Mouse (Mus musculus) E14TG2a.4 (cell line): ENCODE data around the gene Tmem117.
A peak's percentile ranks its signal among the peaks of the same experiment; 100 is the strongest.

Experiments used
- H3K27me3 ChIP-seq: 2 replicates; pipeline ENCODE4 v1.6.1; 2014; ENCODE audit warnings: low read length, control low read depth; ENCODE audit not compliant: insufficient read depth
- H3K36me3 ChIP-seq: 2 replicates; pipeline ENCODE4 v1.6.1; 2014; ENCODE audit warnings: low read length, control low read depth; ENCODE audit not compliant: insufficient read depth
- H3K4me1 ChIP-seq: replicated peaks from 2 replicates; pipeline ENCODE4 v1.6.1; 2014; ENCODE audit warnings: low read depth, low read length, control low read depth
- H3K4me3 ChIP-seq: replicated peaks from 2 replicates; pipeline ENCODE4 v1.5.1; 2014; ENCODE audit warnings: mild to moderate bottlenecking, low read length
- H3K9me3 ChIP-seq: 2 replicates; pipeline ENCODE4 v1.6.1; 2014; ENCODE audit warnings: low read length, control low read depth
- CTCF ChIP-seq: conservative IDR thresholded peaks from 2 replicates; pipeline ENCODE4 v1.5.1; 2014; ENCODE audit warnings: low read length
- NANOG ChIP-seq: IDR thresholded peaks from 2 replicates; pipeline ENCODE4 v1.6.1; 2014; ENCODE audit warnings: borderline replicate concordance, low read length, mixed read lengths
- POU5F1 ChIP-seq: IDR thresholded peaks from 2 replicates; pipeline ENCODE4 v1.6.1; 2014; ENCODE audit warnings: low read length, borderline replicate concordance

The Tmem117 gene

GRCm38 (mm10) chr15:94593586-94593985 lies 35.4 kb upstream of the Tmem117 start:
- Histone ChIP-seq H3K36me3 (no peaks in the 10 kb centered on the region), H3K4me1 (peaks cover 24% of the 10 kb centered on the region), H3K27me3 (peaks cover 11% of the 10 kb centered on the region), H3K4me3 (no peak overlapping the region), H3K9me3 (no peaks in the 10 kb centered on the region)
- no peak for TF ChIP-seq POU5F1
- no peak for TF ChIP-seq CTCF
- no peak for TF ChIP-seq NANOG

GRCm38 (mm10) chr15:94600145-94600707 lies 28.8 kb upstream of the Tmem117 start:
- peaks cover 46% of the 10 kb centered on the region for H3K4me1 ChIP-seq

DNA sequence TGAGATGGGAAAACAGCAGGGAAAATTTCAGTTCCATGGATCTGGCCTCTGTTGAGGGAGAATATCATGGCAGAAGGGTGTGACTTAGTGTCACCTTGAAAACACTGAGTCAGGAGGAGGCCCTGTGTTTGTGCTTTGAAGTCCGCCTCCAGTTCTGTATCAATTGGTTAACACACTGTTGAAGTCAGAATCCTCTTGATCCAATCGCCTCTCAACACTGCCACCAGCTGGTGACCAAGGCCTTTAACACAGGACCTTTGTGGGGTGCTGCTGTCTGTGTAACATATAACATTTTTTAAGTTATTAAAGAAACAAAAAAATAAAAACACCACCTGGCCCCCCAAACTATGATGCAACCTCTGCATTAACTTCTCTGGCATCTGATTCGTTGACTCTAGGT lies 27.7 kb upstream of the Tmem117 start:
- no peaks in the 10 kb centered on the region for H3K36me3 ChIP-seq
- no peaks in the 10 kb centered on the region for H3K9me3 ChIP-seq
- no peak overlapping the region for H3K4me3 ChIP-seq
- peaks cover 46% of the 10 kb centered on the region for H3K4me1 ChIP-seq
- H3K27me3 ChIP-seq = peaks cover 6% of the 10 kb centered on the region
- TF ChIP-seq CTCF (peak; percentile 48; the same call in 1 of the 2 replicates), NANOG (no peak), POU5F1 (no peak)

More at GRCm38 (mm10) chr15:94600145-94600707, 28.8 kb upstream of the Tmem117 start:
- H3K27me3 ChIP-seq = peaks cover 8% of the 10 kb centered on the region
- TF ChIP-seq CTCF = no peak
- no peak for TF ChIP-seq NANOG
- no peak for TF ChIP-seq POU5F1
- H3K36me3 ChIP-seq = no peaks in the 10 kb centered on the region
- peak overlapping the region; percentile 46 for H3K4me3 ChIP-seq
- H3K9me3 ChIP-seq = no peaks in the 10 kb centered on the region

DNA sequence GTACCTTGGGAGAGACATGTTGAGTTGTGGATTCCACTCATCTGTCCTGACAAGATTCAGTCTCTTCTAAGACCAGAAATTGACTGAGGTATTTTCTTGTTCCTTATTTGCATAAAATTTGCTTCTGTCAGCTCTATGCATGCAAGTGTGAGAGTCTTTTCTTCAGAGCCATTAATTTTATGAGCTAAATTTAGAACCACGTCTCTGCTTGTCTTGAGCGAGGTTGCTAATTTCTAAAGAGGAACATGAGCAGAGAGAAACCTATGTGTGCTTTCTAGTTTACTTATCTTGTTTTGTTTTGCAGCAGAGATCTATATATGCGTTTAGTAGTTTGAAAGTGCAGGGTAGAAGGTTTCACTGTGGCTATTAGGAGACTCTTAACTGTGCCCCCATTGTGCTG lies 26.6 kb upstream of the Tmem117 start:
- peaks cover 42% of the 10 kb centered on the region for H3K4me1 ChIP-seq
- no peak overlapping the region for H3K4me3 ChIP-seq
- H3K36me3 ChIP-seq = no peaks in the 10 kb centered on the region
- H3K9me3 ChIP-seq = no peaks in the 10 kb centered on the region
- TF ChIP-seq NANOG = no peak
- no peak for TF ChIP-seq POU5F1
- TF ChIP-seq CTCF = no peak
- peaks cover 6% of the 10 kb centered on the region for H3K27me3 ChIP-seq

DNA sequence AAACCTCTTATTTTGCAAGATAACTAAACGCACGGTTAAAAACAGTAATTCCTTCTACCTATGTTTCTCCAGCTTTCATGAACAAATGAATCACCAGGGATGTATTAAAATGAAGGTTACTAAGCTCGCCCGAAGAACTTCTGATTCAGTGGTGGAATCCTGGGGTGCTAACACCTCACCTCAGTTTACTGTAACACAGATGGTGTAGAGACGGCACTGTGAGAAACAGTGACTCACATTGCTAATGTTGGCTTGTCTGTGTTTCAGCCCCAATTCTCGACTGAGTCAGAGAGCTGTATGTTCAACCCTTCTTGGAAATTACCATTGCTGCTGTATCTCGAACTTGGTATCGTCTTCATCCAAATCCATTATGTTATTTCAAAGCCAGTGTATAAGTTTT lies 21.3 kb upstream of the Tmem117 start:
- H3K9me3 ChIP-seq = no peaks in the 10 kb centered on the region
- H3K27me3 ChIP-seq = no peaks in the 10 kb centered on the region
- TF ChIP-seq CTCF (no peak), POU5F1 (no peak), NANOG (no peak)
- no peaks in the 10 kb centered on the region for H3K36me3 ChIP-seq
- H3K4me1 ChIP-seq = peaks cover 6% of the 10 kb centered on the region; the same call in 1 of the 2 replicates
- no peak overlapping the region for H3K4me3 ChIP-seq

DNA sequence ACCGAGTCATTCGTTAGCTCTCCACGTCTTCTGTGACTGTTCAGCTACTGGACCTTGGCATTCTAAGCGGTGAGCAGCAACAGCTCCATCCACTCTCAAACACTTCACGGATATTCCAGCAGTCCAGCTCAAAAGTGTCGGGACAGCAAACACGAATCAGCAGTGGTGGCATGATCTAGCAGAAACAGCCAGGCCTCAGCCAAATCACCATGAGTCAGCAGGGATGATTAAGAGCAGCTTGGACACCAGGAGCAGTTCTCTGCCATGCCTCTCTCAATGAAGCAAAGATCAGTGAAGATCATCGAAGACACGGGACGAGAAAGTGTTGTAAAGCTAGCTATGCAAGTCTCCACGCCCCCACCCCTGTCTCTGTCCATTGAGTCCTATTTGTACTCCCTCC lies 13.0 kb upstream of the Tmem117 start:
- no peak for TF ChIP-seq POU5F1
- no peak for TF ChIP-seq CTCF
- no peak for TF ChIP-seq NANOG
- Histone ChIP-seq H3K36me3 (no peaks in the 10 kb centered on the region), H3K4me3 (no peak overlapping the region), H3K27me3 (no peaks in the 10 kb centered on the region), H3K4me1 (peaks cover 3% of the 10 kb centered on the region; the same call in 1 of the 2 replicates), H3K9me3 (no peaks in the 10 kb centered on the region)

DNA sequence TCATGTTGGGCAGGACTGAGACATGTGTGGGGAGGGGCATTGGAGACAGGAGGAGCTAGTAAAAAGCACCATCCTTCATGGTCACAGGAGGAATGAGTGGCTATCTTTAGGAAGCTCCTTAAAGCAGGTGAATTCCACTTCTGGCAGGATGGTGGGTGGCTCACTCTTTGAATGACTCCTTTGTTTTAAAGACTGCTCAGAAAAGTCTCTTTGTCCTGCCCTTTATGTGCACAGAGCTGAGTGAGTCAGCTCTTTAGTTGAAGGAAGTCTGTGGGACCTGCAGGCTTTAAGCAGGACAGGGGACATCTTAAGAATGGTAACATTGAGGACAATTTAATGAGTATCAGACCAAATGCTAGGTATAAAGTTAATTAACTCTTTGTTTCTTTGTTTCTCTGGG lies 8.1 kb upstream of the Tmem117 start:
- no peak for TF ChIP-seq POU5F1
- TF ChIP-seq NANOG = no peak
- TF ChIP-seq CTCF = no peak
- Histone ChIP-seq H3K4me1 (peaks cover 14% of the 10 kb centered on the region; the same call in 1 of the 2 replicates), H3K4me3 (no peak overlapping the region), H3K27me3 (peaks cover 9% of the 10 kb centered on the region), H3K9me3 (no peaks in the 10 kb centered on the region), H3K36me3 (no peaks in the 10 kb centered on the region)

DNA sequence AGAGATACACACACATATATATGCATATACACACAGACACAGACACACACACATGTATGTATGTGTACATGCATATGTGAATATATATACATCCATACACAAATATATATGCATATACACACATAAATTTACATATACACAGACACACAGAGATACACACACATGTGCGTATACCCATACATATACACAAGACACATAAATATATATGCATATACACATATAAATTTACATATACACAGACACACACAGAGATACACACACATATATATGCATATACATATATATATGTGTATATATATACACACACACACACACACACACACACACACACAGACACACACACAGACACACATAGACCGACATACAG lies 586 bp upstream of the Tmem117 start:
- no peaks in the 10 kb centered on the region for H3K36me3 ChIP-seq
- H3K9me3 ChIP-seq = no peaks in the 10 kb centered on the region
- H3K4me1 ChIP-seq = no peaks in the 10 kb centered on the region
- peak overlapping the region; percentile 82 for H3K4me3 ChIP-seq
- peaks cover 47% of the 10 kb centered on the region for H3K27me3 ChIP-seq
- TF ChIP-seq CTCF = no peak
- TF ChIP-seq NANOG = no peak
- no peak for TF ChIP-seq POU5F1

- TF ChIP-seq POU5F1 (no peak), CTCF (no peak), NANOG (no peak)
- no peak overlapping the region for H3K4me3 ChIP-seq
- H3K27me3 ChIP-seq = peaks cover 41% of the 10 kb centered on the region
- H3K9me3 ChIP-seq = no peaks in the 10 kb centered on the region
- no peaks in the 10 kb centered on the region for H3K4me1 ChIP-seq
- H3K36me3 ChIP-seq = no peaks in the 10 kb centered on the region
Measured at GRCm38 (mm10) chr15:94630553-94630952, 1.5 kb downstream of the Tmem117 start.
